Mouse (Mus musculus) heart, postnatal 25 days (tissue): ENCODE results near the gene Vtn. TPM values are rescaled to one million over a fixed set of nuclear protein-coding genes. Genes with fewer than 3 reads are reported as not detected.
A peak's percentile ranks its signal among the peaks of the same experiment; 100 is the strongest.

Source experiments
- DNase-seq: peaks from one replicate; pipeline ENCODE4 v3.0.0; 2022; ENCODE audit warnings: low spot score
- intact Hi-C: fragments of 180-260 bp; cut with DNase I; formaldehyde crosslinking; loops from one replicate; pipeline ENCODE4 v1.15.1; 2025
- total RNA-seq, 2 experiments: library from RNA; stranded (reverse); gene quantifications; 2 replicates each; pipeline ENCODE4 v1.2.3; 2021

Gene Vtn
- 10 to 100 TPM; 22.0 to 25.7 TPM for total RNA-seq

DNA sequence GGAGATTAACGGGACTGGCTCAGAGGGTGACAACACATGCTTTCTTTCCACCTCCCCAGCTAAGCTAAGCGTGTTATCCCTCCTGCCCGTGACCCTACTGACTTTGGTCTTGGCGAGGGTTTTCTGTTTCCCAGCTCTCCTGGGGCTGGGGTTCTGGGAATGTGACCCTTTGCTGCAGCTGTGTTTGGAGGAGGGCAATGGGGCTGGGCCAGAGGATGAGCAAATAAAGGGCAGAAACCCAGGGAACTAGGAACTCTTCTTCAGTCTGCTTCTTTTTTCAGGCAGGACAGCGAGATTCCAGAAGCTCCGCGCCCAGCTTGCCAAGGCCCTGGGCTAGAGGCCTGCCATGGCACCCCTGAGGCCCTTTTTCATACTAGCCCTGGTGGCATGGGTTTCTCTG lies at the start of gene Vtn:
Vtn (plus strand) TSS at position 88 of the 400 bp plus-strand sequence.
- DNase-seq, result no peak
- intact Hi-C loops, result no loop called here

DNA sequence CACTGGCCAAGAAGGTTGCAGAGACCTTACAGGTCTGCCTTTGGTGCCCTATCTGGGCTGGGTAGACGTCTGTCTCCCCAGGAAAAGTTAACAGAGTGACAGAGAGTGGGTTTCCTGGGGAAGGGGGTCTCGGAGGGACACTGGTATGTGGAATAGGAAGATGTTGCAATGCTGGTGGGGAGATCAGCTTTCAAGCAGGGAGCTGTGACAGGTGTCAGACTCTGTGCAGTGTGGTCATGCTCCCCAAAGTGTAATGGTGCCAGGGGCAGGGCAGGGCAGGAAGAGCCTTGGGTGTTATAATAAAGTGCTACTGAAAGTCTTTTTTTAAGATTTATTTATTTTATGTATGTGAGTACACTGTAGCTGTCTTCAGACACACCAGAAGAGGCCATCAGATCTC lies 48.6 kb upstream of the Vtn start:
- intact Hi-C loops, result loop anchor here (5.0 kb wide), 1 partner anchor 88 kb away; no protein-coding TSS in a partner anchor
- no peak for DNase-seq

DNA sequence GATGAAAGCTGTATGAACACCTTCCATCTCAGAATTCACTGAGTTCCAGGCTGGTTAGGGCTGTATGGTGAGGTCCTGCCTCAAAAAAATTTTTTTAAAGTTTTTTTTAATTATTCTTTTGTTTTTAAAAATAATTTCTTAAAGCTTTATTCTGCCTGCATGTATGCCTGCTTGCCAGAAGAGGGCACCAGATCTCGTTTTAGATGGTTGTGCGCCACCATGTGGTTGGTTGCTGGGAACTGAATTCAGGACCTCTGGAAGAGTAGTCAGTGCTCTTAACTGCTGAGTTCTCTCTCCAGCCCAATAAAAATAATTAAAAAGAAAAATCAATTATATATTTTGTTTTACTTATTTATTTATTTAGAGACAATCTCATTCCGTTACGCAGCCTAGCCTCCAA lies 45.2 kb upstream of the Vtn start:
- intact Hi-C loops, result loop anchor here (5.0 kb wide), 1 partner anchor 91 kb away; no protein-coding TSS in a partner anchor

DNA sequence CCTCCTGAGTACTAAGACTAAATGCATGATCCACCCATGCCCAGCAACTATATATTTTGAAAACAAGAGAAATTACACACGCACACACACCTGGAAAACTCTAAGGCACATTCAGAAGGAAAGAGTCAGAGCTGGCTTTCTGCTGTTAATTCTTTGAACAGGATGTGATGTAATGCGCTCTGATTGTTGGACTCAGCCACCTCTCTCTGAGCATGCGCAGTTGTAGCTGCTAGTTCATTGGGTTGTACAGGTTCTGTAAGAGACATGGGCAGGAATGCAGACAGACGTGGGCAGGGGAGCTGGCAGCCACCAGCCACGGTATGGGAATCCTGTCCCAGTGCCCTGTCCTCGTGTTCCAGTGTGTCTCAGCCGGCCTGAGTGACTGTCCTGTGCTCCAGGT lies 44.6 kb upstream of the Vtn start:
- DNase-seq, result no peak
- intact Hi-C loops, result loop anchor here (5.0 kb wide), 1 partner anchor 92 kb away; no protein-coding TSS in a partner anchor

More for the DNA sequence above, 45.2 kb upstream of the Vtn start:
- no peak for DNase-seq

DNA sequence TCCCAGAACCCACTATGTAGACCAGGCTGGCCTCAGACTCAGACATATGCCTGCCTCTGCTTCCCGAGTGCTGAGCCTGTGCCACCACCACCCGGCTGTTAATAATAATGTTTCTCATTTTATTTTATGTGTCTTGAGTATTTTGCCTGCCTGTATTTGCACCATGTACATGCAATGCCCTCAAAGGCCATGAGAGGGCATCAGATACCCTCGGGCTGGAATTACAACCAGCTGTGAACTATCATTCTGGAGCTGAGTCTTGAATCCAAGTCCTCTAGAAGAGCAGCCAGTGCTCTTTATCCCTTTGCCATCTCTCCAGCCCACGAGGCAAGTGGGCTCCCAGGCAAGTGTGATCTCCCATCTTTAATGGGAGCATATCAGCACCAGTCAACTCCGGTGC lies 43.6 kb upstream of the Vtn start:
- intact Hi-C loops, result no loop called here
- no peak for DNase-seq

DNA sequence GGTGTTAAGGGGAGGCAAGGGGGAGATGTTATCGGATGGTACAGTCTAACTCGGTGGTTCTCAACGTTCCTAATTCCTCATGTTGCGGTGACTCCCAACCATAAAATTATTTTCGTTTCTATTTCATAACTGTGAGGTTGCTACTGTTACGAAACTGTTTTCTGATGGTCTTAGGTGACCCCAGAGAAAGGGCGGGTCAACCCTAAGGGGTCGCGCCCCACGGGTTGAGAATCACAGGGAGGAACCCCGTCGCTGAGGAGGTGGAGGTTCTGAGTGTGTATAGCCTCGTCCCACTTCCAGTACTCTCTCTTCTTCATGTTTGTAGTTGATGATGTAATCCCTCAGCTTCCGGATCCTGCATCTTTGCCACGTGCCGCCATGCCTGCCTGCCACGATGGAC lies 40.2 kb upstream of the Vtn start:
- DNase-seq, result no peak
- intact Hi-C loops, result no loop called here

DNA sequence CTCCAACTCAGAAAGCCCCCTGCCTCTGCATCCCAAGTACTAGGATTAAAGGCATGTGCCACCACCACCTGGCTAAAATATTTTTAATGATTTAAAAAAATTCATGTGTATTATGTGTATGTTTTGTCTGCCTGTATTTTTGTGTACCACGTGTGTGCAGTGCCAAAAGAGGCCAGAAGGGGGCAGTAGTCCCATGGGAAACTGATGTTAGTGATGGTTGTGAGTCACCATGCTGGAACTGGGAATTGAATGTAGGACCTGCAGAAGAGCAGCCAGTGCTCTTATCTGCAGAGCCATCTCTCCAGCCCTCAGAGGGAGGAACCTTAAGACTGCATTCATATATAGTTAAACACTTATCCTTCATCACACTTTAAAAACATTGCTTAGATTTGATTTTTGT lies 37.0 kb upstream of the Vtn start:
- intact Hi-C loops, result no loop called here
- DNase-seq, result no peak

DNA sequence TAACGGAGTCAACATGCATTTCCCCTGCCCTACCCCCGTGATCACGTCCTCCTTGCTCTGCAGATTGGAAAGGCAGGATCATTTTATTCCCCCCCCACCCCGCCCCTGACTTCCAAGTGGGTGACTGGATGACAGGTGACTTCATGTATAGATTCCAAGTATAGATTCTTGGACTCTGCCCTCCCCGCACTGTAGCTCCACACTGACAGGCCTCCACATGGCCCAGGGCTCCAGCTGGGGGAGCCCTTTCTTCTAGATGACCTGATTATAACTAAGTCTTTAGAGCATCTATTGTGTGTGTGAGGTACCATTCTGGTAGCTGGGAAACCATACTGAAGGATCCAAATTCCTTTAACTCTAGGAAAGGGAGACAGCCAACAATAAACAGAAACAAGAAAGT lies 36.2 kb upstream of the Vtn start:
- no peak for DNase-seq
- intact Hi-C loops, result no loop called here

DNA sequence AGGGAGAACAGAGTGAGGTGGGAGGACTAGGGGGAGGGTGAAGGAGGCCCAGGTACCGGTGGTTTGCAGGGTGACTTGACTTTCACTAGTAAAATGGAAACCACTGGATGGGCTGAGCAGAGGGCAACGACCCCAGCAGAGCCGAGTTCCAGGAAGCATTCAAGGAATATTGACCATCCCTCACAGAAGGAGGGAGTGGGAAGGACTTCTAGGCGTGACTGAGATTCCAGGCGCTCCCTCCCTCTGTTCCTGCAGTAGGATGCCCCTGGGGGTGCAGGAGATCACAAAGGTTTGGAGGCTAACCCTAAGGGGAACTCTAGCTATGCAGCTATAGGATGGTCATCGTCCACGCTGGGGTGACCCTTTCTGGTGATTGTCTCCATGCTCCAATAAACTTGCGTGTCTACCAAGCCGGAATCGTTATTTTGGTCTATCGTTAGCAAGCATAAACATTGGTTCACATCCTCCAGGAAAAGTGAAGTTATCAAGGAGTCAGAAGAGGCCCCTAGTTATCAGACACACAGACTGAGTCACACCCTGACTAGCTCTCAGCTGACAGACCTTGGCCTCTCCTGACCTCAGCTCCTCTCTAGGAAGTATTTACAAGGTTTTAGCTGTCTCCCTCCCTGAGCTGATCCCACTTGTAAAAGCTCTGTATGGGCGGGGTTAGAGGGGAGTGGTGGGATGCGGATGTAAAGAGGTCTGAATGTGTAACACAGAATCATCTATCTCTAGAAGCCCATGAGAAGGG lies 35.4 kb upstream of the Vtn start:
- intact Hi-C loops, result no loop called here
- no peak for DNase-seq

DNA sequence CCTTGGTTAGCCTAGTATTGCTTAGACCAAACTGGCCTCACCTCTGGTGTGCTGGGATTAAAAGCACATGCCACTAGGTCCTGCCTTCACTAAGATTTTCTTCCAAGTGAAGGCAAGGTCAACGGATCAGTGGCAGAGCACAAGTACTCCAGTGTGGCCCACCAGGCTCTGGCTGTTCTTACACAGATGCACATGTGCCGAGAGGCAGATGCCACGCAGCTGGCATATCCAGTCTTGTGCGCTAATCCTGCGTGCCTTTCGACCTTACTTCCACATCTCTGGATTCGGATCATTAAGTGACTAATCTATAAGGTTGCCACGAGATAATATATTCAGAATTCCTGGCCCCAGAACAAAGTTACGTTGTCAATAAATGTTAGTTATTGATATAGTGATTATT lies 33.8 kb upstream of the Vtn start:
- no peak for DNase-seq
- intact Hi-C loops, result no loop called here

DNA sequence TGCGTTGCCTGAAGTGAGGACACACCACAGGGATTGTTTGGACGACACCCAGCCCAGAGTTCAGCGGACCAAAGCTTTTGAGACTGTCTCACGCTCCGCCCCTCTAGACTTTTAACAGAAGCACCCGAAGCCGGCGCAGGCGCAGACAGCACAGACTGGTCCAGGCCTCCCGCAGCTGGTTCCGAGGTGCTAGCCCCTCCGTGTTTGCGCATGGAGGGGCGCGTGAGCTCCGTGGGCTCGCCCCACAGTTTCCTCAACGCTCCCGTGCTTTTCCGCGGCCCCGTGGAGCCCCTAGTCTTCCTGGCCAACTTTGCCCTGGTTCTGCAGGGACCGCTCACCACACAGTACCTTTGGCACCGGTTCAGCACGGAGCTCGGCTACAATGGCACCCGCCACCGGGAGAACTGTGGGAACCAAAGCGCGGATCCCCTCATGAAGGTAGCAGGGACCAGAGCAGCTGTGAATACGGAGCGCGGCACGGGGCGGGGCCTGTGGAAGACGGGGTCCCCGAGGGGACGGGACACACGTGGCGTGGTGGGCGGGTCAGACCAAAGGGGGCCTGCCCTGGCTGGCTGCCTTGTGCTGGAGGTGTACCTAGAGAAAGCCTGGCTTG lies 33.2 kb upstream of the Vtn start, which contains the start of gene Slc46a1:
Slc46a1 (plus strand) TSS at position 130 of the 613 bp plus-strand sequence.
- DNase-seq, result peak; percentile 69
- intact Hi-C loops, result no loop called here

DNA sequence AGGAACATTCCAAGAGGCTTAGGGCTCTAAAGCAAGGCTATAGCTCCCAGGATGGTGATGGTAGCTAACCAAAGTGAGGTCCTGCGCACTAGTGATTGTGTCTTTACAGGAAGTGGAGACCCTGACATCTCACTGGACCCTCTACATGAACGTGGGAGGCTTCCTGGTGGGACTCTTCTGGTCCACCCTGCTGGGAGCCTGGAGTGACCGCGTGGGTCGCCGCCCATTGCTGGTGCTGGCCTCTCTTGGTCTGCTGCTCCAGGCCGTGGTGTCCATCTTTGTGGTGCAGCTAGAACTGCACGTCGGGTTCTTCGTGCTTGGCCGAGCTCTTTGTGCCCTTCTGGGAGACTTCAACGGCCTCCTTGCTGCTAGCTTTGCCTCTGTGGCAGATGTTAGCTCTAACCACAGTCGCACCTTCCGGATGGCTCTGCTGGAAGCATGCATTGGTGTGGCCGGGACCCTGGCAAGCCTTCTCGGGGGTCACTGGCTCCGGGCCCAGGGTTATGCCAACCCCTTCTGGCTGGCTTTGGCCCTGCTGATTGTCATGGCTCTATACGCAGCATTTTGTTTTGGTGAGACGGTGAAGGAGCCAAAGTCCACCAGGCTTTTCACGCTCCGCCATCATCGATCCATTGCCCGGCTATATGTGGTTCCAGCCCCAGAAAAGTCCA lies 32.5 kb upstream of the Vtn start:
- DNase-seq, result no peak
- intact Hi-C loops, result no loop called here

DNA sequence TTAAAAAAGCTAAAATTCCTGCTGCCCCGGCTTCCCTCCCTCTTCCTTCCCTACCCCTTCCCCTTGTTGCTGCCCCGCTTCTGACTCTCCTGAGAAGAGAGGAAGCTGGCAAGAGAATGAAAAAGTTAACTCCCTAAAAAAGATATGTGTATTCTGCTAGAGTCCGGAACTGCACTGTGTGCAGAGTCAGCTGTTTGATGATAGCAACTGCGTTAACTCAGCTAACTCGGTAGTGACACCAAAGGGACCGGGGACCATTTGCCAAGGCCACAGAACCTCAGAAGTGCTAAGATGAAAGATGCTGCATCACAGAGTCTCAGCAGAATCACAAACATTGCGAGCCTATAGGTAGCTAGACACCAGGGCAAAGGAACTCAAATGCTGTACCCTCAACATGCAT lies 31.4 kb upstream of the Vtn start:
- intact Hi-C loops, result no loop called here
- no peak for DNase-seq

DNA sequence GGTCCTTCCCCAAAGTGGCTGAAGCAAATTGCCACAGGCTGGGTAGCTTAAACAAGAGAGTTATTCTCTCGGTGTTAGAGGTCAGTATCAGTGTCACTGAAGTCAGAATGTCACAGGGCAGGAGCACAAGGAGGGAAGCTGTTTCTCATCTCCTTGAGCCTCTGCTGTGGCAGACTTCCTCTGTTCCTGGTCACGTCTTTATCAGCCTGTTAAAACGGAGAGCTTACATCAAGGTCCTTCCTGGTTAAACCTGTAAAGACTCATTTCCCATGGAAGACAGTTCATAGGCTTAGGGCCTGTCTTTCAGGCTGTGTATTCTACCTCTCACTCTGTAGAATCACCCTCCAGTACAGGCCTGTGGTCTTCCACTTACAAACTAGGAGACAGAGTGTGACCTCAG lies 31.0 kb upstream of the Vtn start:
- intact Hi-C loops, result no loop called here
- no peak for DNase-seq

DNA sequence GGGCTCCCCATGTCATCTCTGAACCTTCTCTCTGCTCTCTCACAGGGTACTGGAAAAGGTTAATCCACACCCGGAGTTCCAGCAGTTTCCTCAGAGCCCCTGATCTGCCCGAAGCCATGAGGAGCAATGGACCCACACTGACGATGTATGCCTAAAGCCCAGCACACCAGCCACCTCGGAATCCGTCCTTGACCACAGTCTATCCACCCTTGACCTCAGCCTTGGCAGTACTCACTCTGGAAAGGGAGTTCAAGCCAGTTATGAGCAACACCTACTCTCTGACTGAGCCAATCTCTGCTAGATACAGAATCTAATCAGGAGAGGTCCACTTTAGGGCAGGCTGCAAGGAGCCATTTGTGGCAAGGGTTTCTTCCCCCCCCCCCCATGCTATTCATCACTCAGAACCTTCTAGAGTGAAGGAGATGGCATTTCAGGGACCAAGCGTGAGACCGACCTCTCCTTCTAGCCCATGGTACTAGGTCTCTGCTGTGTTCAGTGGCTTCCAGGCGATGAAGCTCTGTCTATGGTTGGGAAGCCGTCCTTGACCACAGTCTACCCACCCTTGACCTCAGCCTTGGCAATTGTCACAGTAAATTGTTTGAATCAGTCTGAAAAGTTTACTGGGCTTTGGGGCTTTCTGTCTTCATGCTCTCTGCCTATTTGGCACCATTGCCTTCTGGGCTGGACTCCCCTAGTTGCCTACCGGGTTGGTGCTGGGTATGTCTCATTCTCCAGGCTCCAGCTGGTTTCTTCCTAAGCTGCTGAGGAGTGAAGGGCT lies 27.4 kb upstream of the Vtn start:
- no peak for DNase-seq
- intact Hi-C loops, result no loop called here

DNA sequence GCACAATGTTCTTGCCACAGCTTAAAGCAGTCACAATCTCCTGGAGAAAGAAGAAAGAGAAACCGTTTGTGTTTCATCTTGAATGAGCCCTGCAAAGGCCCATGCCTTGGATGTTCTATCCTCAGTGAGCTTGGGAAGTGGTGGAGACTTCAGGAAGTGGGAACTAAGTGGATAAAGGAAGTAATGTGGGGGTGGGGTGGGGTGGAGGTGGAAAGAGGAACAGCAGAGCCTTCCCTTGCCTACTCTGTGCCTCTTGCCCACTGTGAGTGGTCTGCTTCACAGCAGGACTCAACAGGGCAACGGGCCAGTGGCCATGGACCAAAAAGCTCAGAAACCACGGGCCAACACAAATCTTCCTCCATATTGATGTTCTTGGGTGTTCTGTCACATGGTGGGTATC lies 23.6 kb upstream of the Vtn start:
- intact Hi-C loops, result no loop called here
- no peak for DNase-seq

DNA sequence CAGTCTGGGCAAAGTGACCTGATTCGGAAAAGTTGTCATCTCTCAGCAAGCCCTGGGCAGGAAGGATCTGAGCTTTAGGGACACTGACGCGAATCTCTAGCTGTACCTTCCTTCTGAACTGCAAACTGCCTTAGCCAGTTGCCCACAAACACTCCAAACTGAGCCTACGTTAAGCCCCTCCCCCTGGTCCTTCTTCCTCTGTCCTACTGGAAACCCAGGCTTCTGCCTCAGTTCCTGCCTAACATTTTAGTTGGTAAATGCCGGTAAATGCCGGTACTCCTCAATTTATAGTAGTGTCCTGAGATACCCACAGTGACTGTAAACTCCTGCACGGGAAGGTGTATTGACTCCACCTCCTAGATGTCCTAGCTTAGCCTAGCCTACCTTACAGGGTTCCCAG lies 15.3 kb upstream of the Vtn start:
- intact Hi-C loops, result no loop called here
- no peak for DNase-seq

DNA sequence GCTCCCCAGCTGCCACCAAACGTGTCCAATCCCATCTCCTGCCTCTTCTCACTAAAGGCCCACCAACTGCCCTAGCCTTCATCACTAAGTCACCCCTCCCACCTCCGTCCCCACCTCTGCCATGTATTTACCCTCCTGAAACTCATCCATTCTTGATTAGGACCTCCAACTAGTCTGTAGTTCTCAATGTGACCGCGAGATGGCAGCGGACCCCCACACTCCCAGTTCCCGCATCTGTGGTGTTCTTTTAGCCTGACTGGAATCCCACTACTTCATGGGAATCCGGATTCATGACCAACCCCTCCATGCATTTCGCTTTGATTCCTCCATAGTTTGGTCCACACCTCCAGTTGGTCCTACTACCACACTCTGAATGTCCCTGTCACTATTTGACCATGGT lies 10.7 kb upstream of the Vtn start:
- intact Hi-C loops, result no loop called here
- DNase-seq, result no peak

DNA sequence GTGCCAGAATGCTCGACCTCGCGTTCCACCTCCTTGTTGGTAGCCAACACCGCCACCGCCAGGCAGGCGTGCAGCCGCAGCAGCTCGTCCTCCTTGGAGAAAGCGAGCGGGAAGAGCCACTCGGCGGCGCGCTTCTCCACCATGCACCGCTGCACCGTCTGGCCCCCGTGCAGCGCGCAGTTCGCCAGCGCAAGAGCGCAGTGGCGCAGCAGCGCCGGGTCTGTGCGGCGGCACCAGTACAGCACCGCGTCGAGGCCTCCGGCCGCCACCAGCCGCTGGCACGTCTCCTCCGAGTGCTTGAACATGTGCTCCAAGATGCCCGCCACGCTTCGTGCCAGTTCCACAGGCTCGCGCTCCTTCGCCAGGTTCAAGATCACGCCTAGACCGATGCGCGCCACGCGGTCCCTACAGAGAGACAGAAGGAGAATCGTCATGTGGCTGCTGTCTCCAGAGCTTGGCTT lies 8.1 kb upstream of the Vtn start:
- intact Hi-C loops, result no loop called here
- DNase-seq, result no peak

DNA sequence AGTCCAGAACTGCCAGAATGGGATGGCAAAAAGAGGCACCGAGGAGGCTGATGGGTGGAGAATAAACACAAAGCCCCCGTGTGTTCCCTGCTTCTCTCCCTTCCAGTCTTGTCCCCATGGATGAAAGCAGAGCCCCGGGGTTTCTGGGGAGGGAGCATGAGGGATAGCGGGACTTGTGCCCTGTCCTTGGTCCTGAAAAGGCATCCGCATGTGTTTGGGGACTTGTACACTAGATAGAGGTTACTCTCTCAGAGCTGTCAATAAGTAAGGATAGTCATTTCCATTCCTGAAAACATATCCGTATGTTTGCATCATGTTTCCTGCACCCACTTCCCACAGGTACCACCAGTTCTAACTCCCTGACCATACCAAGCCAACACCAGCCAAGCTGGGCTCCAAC lies 3.0 kb upstream of the Vtn start:
- DNase-seq, result no peak

More for the DNA sequence above, 3.0 kb upstream of the Vtn start:
- intact Hi-C loops, result no loop called here
